Mouse (Mus musculus): ENCODE measurements around the gene Pakap.

- TF ChIP-seq CTCF (IDR thresholded peaks at IDR 0.05; ENCODE audit: low read depth, low read length) = no peak
- TF ChIP-seq POLR2A (IDR thresholded peaks at IDR 0.05; ENCODE audit: borderline replicate concordance, low read depth, low read length) = no peak
Measured at GRCm38 (mm10) chr4:57892001-57892586, 324.1 kb downstream of the Pakap start.

Data from bone marrow macrophage, adult 2 months (primary cell).